Mouse (Mus musculus) C2C12 (cell line): Measurements from ENCODE around the gene Adgrb3.

Source experiments
- CEBPB ChIP-seq: IDR thresholded peaks from one replicate; pipeline ENCODE4 v1.6.1; 2011; ENCODE audit warnings: low read depth, mild to moderate bottlenecking, control low read depth, moderate library complexity
- CTCF ChIP-seq: IDR thresholded peaks from one replicate; pipeline ENCODE4 v1.5.1; 2011; ENCODE audit not compliant: control insufficient read depth, insufficient read depth, insufficient read length
- MYOG ChIP-seq: IDR thresholded peaks from one replicate; pipeline ENCODE4 v1.6.1; 2011; ENCODE audit not compliant: control insufficient read depth, insufficient read length; ENCODE audit errors: extremely low read depth
- USF1 ChIP-seq: IDR thresholded peaks from one replicate; pipeline ENCODE4 v1.6.1; 2011; ENCODE audit warnings: low read depth, mild to moderate bottlenecking, control low read depth, moderate library complexity

- TF ChIP-seq CTCF (no peak), USF1 (no peak), MYOG (no peak), CEBPB (no peak)
These were observed 637.5 kb downstream of the Adgrb3 start for GRCm38 (mm10) chr1:25191986-25192385.
